Mouse (Mus musculus): Measurements from ENCODE around the gene Scn8a.

Scn8a gene

DNA sequence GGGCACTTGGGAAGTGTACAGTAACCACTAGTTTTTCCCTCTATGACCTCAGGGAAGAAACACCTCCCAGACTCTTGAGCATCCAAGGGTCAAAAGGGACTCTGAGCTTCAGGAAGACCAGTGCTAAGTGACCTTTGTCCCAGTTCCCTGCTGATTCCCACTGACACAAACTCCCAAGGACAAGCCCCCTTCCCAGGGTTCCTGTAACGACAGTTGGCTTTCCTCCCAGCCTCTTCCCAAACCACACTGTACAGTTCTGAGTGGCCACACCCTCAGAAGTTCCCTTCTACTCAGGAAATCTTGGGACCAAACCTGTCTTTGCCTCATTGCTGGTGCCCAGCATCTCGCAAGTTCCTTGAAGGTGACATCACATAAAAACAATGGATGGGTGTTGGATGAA is 203.1 kb downstream of the Scn8a start:
- DNase-seq (ENCODE audit: low spot score) = no peak

DNA sequence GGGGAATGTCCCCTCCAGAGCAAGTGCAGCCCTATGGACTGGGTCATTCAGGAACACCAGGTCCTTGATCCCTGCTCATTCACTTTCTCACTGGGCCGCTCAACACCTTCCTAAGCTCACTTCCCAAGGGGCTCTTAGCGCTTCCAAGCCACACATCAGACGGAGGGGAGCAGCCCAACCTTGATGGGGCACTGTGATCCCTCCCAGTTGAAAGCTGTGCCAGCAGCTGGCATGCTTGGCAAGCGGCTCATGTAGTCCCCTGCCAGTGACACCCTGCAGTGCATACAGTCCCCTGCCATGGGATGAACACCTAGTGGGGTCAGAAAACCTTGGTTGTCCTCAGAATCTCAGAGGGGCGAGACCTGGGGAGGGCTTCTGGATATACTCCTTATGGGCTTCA is 204.4 kb downstream of the Scn8a start:
- no peak for DNase-seq (ENCODE audit: low spot score)

- DNase-seq (ENCODE audit: low spot score) = no peak
Observed at GRCm38 (mm10) chr15:101075150-101075549, 205.5 kb downstream of the Scn8a start.

DNA sequence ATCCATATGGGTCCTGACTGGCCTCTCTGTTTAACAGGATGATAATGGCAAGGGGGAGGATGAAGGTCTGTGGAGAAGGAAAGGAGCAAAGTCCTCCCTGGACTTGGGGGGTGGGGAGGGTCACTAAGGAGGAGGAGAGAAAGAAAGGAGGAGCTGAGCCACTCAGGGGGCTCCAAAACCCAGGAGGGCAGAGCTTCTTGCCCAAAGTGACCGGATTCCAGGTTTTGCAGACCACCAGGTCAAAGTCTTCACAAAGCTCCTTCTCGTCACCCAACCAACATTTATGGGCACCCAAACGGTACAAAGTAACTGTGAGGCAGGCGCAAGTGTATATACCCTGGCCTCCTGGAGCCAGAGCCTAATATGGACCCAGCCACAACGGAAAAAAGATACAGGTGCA is 206.0 kb downstream of the Scn8a start:
- DNase-seq (ENCODE audit: low spot score) = no peak

DNA sequence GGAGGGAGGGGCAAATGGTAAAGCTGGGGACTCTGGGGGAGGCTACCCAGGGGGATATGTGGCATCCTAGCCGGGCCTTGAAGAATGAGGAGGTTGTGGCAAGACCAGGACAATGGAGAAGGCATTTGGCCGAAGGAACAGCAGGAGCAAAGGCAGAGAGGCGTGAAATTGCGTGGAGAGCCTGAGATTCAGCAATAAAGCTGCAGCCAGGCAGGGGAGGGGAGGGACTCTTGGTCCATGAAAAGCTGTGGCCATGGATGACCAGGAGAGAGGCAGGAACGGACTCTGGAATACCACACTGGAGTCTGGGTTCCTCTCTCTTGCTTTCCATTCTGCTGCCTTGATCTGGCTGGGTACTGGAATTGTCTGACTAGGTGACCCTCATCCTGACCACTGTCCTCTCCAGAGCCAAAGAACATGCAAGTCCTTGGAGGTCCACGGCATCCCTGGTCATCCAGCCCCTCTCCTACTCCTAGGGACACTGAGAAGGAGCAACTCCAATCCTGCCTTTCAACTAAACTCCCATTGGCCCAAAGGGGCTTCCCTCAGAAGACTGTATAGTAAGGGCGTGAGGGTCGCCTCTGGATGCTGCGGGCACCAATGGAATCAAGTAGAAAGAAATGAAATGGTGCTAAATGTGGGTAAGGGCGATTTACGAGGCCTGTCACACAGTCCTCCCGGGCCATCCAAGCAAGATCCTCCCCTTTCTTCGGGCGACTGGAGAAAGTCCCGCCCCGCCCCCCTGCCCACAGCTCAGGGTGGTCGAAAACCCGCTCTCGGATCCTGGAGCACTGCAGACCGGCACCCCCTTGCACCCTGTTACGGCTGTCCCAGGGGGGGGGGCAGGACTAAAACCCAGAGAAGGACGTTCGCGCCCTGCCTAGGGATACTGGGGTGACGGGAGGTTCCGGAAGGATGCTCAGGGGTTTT is 206.7 kb downstream of the Scn8a start:
- no peak for DNase-seq (ENCODE audit: low spot score)

DNA sequence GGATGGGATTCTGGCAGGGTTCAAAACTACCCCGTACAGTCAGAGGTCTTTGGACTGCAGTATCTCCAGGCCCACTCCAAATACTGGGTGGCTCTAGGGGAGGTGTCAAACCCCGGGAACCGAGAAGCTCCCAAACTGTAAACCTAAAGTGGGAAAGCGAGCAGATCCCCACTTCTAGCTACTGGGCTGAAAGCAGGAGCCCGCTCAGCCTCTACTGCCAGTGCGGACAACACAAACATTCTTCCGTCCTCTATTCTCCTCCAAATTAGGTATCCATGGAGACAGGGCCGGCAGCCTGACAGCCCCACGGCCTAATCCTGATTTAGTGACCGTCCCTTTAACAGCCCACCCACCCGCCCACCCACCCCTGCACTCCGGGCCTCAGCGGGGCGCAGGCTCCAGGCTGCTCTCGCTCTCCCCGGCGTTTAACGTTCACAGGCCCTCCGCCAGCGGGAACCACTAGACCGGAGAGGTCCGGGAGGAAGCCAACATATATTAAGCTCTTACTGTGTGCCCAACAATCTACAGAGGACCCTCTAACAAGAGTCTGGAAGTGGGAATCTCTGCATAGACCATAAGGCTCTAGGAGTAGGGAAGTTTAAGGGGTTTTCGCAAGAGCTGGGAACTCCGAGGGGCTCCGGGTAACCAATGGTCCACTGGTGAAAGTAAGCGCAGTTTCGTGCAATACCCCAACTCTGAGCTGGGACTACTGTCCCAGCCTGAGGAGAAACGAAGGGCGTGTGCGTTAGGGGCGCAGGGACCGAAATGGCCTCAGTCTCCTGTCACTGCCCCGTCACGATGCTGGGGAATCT is 207.5 kb downstream of the Scn8a start:
- no peak for DNase-seq (ENCODE audit: low spot score)

- no peak for DNase-seq (ENCODE audit: low spot score)
Observed at GRCm38 (mm10) chr15:101077813-101078730, 208.4 kb downstream of the Scn8a start, which contains the start of gene Fignl2. Fignl2 (minus strand) TSS chr15:101078567.

GRCm38 (mm10) chr15:101078731-101079156 is 209.1 kb downstream of the Scn8a start:
- no peak for DNase-seq (ENCODE audit: low spot score)

GRCm38 (mm10) chr15:101080031-101080520 is 210.4 kb downstream of the Scn8a start:
- DNase-seq (ENCODE audit: low spot score) = no peak

DNA sequence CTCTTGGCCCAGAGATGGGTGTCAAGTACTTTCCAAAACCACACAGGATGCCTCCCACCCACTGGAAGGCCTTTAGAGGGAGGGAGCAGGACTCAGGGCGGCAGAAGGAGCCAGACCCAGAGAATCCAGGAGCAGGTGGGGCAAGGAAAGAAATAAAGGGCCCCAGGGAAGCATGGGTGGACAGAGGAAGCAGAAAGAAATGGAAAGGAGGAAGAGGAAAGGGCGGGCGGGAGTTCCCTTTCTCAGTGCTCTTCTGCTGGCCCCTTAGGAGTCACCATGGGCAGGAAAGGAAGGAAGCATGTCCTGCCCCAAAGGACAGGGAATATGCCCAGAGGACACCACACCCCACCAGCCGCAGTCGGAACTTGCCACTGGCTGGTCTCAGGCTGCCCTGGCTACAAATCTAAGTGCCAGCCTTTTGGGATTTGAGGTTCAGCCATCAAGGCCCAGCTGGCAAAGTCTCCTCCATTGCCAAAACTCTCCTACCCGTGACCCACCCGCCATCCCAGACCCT is 211.4 kb downstream of the Scn8a start:
- no peak for DNase-seq (ENCODE audit: low spot score)

GRCm38 (mm10) chr15:101082236-101082635 is 212.6 kb downstream of the Scn8a start:
- no peak for DNase-seq (ENCODE audit: low spot score)

DNA sequence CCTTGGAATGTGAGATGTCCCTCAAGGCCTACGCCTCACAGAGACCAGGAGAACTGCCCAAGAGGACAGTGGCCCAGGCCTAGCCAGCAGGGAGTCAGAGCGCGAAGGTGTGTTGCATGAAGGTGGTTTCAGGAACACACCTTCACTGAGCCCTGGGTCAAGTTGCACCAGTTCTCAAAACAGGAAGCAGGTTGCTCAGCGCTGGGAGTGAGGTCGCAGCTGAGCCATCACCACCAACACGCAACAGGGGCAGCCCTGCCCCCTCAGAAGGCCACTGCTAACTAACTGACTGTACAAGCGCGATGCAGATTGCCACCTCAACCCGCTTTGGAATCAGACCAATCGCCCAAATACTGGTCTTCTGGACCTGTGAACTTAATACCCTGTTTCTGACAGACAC is 214.8 kb downstream of the Scn8a start:
- DNase-seq (ENCODE audit: low spot score) = no peak

DNA sequence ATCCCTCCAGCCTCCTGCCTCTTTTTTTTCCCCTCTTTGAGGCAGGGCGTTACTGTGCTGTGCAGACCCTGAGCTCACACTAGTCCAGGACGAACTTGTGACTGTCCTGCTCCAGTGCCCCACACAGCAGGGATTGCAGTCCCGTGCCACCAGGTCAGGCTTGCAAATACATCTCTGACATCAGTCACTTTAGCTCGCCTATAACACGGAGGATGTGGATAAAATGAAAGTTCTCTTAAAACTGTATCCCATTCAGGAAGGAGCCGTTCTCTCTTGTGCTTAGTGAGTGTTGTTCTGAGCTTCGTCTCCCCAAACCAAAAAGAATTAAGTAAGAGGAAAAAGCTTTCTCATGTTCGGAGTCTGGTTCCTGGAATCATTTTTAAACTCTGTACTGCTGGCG is 216.8 kb downstream of the Scn8a start:
- no peak for DNase-seq (ENCODE audit: low spot score)

GRCm38 (mm10) chr15:101086956-101087355 is 217.3 kb downstream of the Scn8a start:
- DNase-seq (ENCODE audit: low spot score) = no peak

- DNase-seq (ENCODE audit: low spot score) = no peak
Observed at GRCm38 (mm10) chr15:101088291-101088690, 218.6 kb downstream of the Scn8a start.

- DNase-seq (ENCODE audit: low spot score) = no peak
Observed at GRCm38 (mm10) chr15:101091551-101091950, 221.9 kb downstream of the Scn8a start.

DNA sequence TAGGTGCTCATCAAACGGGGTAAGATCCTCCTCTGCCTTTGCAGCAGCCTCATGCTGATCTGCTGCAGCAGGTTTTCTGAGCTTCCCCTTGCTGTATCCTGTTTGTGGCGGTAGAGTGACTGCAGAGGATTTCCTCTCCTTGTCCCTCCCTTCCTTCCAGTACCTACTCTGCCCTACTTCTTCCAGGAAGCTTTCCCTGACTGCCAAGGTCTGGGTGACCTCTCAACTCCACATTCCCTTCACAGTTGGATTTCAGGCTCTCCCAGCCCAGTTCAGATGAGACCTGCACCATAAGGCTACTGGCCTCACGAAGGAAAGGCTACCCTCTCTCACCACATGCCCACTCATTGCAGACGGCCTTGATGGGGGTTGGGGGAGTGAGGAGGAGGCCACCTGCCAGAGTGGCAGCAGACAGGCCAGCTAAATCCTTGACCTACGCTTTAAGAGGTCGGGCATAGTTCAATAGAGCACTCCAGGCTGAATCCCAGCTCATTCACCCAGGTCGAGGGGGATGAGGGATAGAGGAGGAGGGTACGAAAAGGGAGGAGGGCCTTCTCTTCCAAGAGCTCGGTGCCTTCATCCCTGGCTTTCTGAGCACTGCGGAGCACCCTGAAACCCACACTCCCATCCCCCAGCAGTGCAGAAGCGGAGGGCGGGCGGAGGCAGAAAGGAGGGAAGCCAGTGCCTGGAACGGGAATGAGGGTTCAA is 222.6 kb downstream of the Scn8a start:
- no peak for DNase-seq (ENCODE audit: low spot score)

GRCm38 (mm10) chr15:101092829-101093648 is 223.4 kb downstream of the Scn8a start:
- no peak for DNase-seq (ENCODE audit: low spot score)

DNA sequence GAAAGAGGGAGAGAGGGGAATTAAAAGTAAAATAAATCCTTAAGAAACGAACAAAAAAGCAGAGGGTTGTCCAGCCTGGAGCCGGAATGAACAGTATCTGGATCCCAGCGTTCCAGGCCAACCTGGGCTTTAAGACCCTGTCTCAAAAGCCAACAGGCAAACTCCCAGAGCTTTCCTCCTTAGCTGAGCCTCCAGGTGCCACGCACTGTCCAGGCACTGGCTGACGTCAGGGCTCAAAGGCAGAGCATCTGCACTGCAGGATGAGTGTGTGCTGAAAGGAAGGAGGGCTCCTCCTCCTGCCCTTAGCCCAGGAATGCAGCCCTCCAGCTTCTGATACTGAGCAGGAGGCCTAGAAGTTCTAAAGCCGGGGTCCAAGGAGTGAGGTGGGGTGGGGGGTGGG is 224.3 kb downstream of the Scn8a start:
- no peak for DNase-seq (ENCODE audit: low spot score)

DNA sequence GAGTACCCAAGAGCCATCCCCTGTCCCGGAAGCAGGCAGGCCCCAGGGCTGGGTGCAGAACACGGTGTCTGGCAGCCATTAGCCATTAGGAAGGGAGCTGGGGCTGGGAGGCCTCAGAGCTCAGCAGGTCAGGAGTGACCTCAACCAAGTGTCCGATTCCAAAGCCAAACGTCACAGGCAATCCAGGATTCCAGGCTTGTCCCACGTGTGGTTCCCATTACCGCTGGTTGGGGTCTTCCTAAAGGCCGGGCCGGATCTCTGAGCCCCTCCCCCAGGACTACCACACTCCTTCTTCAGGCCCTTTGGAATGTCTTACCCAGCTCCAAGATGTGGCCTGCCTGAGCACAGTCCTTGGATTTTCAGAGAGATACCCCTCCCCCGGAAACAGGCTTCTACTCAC is 225.3 kb downstream of the Scn8a start:
- no peak for DNase-seq (ENCODE audit: low spot score)
